Mouse (Mus musculus): ENCODE measurements at regions not wholly inside any gene's neighbourhood (a gene's known extent, or its start where the extent isn't known, plus 50 kb on each side); places are given as distances from the start of the nearest gene placed in this dataset.

GRCm38 (mm10) chr8:35120612-35121011 lies 645.0 kb upstream of the Gm19410 start:
- TF ChIP-seq CTCF (IDR thresholded peaks at IDR 0.05; ENCODE audit: extremely low read depth, insufficient read depth, insufficient read length, insufficient replicate concordance) (no peak), POLR2A (IDR thresholded peaks at IDR 0.05; ENCODE audit: low read depth, low read length) (no peak)
